Mouse (Mus musculus): Measurements from ENCODE around the gene Defa34. TPM values are rescaled to one million over a fixed set of nuclear protein-coding genes. Genes with fewer than 3 reads are reported as not detected.

Defa34 gene
- polyA plus RNA-seq (2012; rRNA removed) = not detected in 2 replicates

GRCm38 (mm10) chr8:21665497-21665896, at the start of gene Defa34:
Gene Defa34 (plus strand): TSS chr8:21665797.

GRCm38 (mm10) chr8:21617883-21618282, 47.7 kb upstream of the Defa34 start, which contains the start of gene Defa26:
Gene Defa26 (plus strand): TSS chr8:21618183.

GRCm38 (mm10) chr8:21655480-21655879, 10.1 kb upstream of the Defa34 start, which contains the start of gene Defa17:
Gene Defa17 (plus strand): TSS chr8:21655780.

GRCm38 (mm10) chr8:21703545-21703944, 37.9 kb downstream of the Defa34 start, which contains the start of gene AY761184:
Gene AY761184 (minus strand): TSS chr8:21703645.

Other genes with a start within 250 kb of the Defa34 start
- not detected in 2 replicates for gene Defa36, start 238.4 kb upstream of the Defa34 start, polyA plus RNA-seq (2012; rRNA removed)
- gene Gm7849, start 209.2 kb upstream of the Defa34 start, polyA plus RNA-seq (2012; rRNA removed) = not detected in 2 replicates
- gene Defa20, start 156.5 kb upstream of the Defa34 start, polyA plus RNA-seq (2012; rRNA removed) = not detected in 2 replicates
- gene Defa32, start 136.8 kb upstream of the Defa34 start, polyA plus RNA-seq (2012; rRNA removed) = not detected in 2 replicates
- not detected in 2 replicates for gene Defa37, start 100.4 kb upstream of the Defa34 start, polyA plus RNA-seq (2012; rRNA removed)
- not detected in 2 replicates for gene Defa28, start 82.8 kb upstream of the Defa34 start, polyA plus RNA-seq (2012; rRNA removed)
- gene Gm7861, start 71.3 kb upstream of the Defa34 start, polyA plus RNA-seq (2012; rRNA removed) = not detected in 2 replicates
- gene Defa26, start 47.6 kb upstream of the Defa34 start, polyA plus RNA-seq (2012; rRNA removed) = not detected in 2 replicates
- not detected in 2 replicates for gene Defa17, start 10.0 kb upstream of the Defa34 start, polyA plus RNA-seq (2012; rRNA removed)
- not detected in 2 replicates for gene AY761184, start 37.8 kb downstream of the Defa34 start, polyA plus RNA-seq (2012; rRNA removed)
- not detected in 2 replicates for gene Defa24, start 68.7 kb downstream of the Defa34 start, polyA plus RNA-seq (2012; rRNA removed)
- not detected in 2 replicates for gene Defb50, start 157.7 kb downstream of the Defa34 start, polyA plus RNA-seq (2012; rRNA removed)
- gene Defb2, start 174.1 kb downstream of the Defa34 start, polyA plus RNA-seq (2012; rRNA removed) = not detected in 2 replicates
- not detected in 2 replicates for gene Defb10, start 193.1 kb downstream of the Defa34 start, polyA plus RNA-seq (2012; rRNA removed)
- not detected in 2 replicates for gene Defb9, start 219.6 kb downstream of the Defa34 start, polyA plus RNA-seq (2012; rRNA removed)
- gene Defb11, start 240.6 kb downstream of the Defa34 start, polyA plus RNA-seq (2012; rRNA removed) = 5.7 and 12.0 TPM in 2 replicates